Mouse (Mus musculus) midbrain, embryonic 11.5 days (tissue): ENCODE measurements at regions not wholly inside any gene's neighbourhood (a gene's known extent, or its start where the extent isn't known, plus 50 kb on each side); places are given as distances from the start of the nearest gene placed in this dataset.

ENCODE experiments used
- ATAC-seq: fragments of 200-750 bp; cut with Nextera tagmentation; 2 replicates; pipeline ENCODE4 v1.8.0; 2017; ENCODE audit warnings: moderate TSS enrichment, moderate library complexity; ENCODE audit not compliant: low FRiP score
- DNase-seq: peaks from one replicate; pipeline ENCODE4 v3.0.0; 2015; ENCODE audit warnings: low spot score; ENCODE audit errors: missing footprints
- H3K27ac ChIP-seq: fragments of 300-500 bp; sonication (generic); 2 replicates; pipeline ENCODE4 v1.5.1; 2014; ENCODE audit warnings: low read depth, low read length
- H3K27me3 ChIP-seq: fragments of 300-500 bp; sonication (generic); 2 replicates; pipeline ENCODE4 v1.6.1; 2014; ENCODE audit warnings: mild to moderate bottlenecking, low read length, moderate library complexity, mixed read lengths; ENCODE audit not compliant: control insufficient read depth, insufficient read depth
- H3K36me3 ChIP-seq: fragments of 300-500 bp; sonication (generic); 2 replicates; pipeline ENCODE4 v1.6.1; 2014; ENCODE audit warnings: mild to moderate bottlenecking, low read length, moderate library complexity, mixed read lengths; ENCODE audit not compliant: control insufficient read depth, insufficient read depth
- H3K4me1 ChIP-seq: fragments of 300-500 bp; sonication (generic); 2 replicates; pipeline ENCODE4 v1.6.1; 2014; ENCODE audit warnings: low read length; ENCODE audit not compliant: control insufficient read depth, insufficient read depth
- H3K4me2 ChIP-seq: fragments of 300-500 bp; sonication (generic); 2 replicates; pipeline ENCODE4 v1.6.1; 2014; ENCODE audit warnings: mild to moderate bottlenecking, moderate library complexity
- H3K4me3 ChIP-seq: fragments of 300-500 bp; sonication (generic); 2 replicates; pipeline ENCODE4 v1.5.1; 2014; ENCODE audit warnings: low read depth, low read length
- H3K9ac ChIP-seq: fragments of 300-500 bp; sonication (generic); 2 replicates; pipeline ENCODE4 v1.6.1; 2014; ENCODE audit warnings: low read length
- H3K9me3 ChIP-seq: fragments of 300-500 bp; sonication (generic); 2 replicates; pipeline ENCODE4 v1.6.1; 2016; ENCODE audit warnings: low read length; ENCODE audit not compliant: control insufficient read depth
- WGBS: fragments of 180-500 bp; shearing (Covaris S2); extraction: QIAGEN DNeasy Blood & Tissue Kit; methylation state at CpG from one replicate; pipeline ENCODE4 v1.1.7; 2014; 5-methylcytosine and 5-hydroxymethylcytosine counted together

- no peak for DNase-seq
- no peaks in the 10 kb centered on the region for H3K36me3 ChIP-seq
- no peak overlapping the region for H3K4me3 ChIP-seq
- no peak for ATAC-seq
- no peak overlapping the region for H3K4me2 ChIP-seq
- H3K9ac ChIP-seq = no peak overlapping the region
- WGBS = 76% methylated on average over 3 of the region's 3 CpGs
- H3K4me1 ChIP-seq = no peaks in the 10 kb centered on the region
- H3K9me3 ChIP-seq = no peaks in the 10 kb centered on the region
- no peaks in the 10 kb centered on the region for H3K27me3 ChIP-seq
- H3K27ac ChIP-seq = no peak overlapping the region
These were observed 401.2 kb upstream of the Etaa1 start for GRCm38 (mm10) chr11:18354866-18355265.

GRCm38 (mm10) chr11:18354156-18354555, 400.5 kb upstream of the Etaa1 start:
- Histone ChIP-seq H3K9ac (no peak overlapping the region), H3K27ac (no peak overlapping the region), H3K27me3 (no peaks in the 10 kb centered on the region), H3K4me3 (no peak overlapping the region), H3K4me2 (no peak overlapping the region), H3K9me3 (no peaks in the 10 kb centered on the region), H3K4me1 (no peaks in the 10 kb centered on the region), H3K36me3 (no peaks in the 10 kb centered on the region)
- DNase-seq (no peak), ATAC-seq (no peak)
- WGBS = 89% methylated on average over 4 of the region's 4 CpGs

- Histone ChIP-seq H3K9ac (no peak overlapping the region), H3K36me3 (no peaks in the 10 kb centered on the region), H3K4me3 (no peak overlapping the region), H3K27me3 (no peaks in the 10 kb centered on the region), H3K9me3 (no peaks in the 10 kb centered on the region), H3K4me2 (no peak overlapping the region), H3K27ac (no peak overlapping the region), H3K4me1 (no peaks in the 10 kb centered on the region)
- WGBS = 89% methylated on average over 3 of the region's 3 CpGs
- DNase-seq = no peak
- ATAC-seq = no peak
These were observed 394.2 kb upstream of the Etaa1 start for GRCm38 (mm10) chr11:18347841-18348240.

- no peak overlapping the region for H3K4me3 ChIP-seq
- H3K4me1 ChIP-seq = no peaks in the 10 kb centered on the region
- H3K4me2 ChIP-seq = no peak overlapping the region
- no peaks in the 10 kb centered on the region for H3K36me3 ChIP-seq
- no peaks in the 10 kb centered on the region for H3K27me3 ChIP-seq
- WGBS = 68% methylated on average over 8 of the region's 8 CpGs
- H3K27ac ChIP-seq = no peak overlapping the region
- ATAC-seq = no peak
- no peak overlapping the region for H3K9ac ChIP-seq
- no peaks in the 10 kb centered on the region for H3K9me3 ChIP-seq
- no peak for DNase-seq
These were observed 360.0 kb upstream of the Etaa1 start for GRCm38 (mm10) chr11:18313510-18314301.

GRCm38 (mm10) chr11:18296194-18297125, 342.8 kb upstream of the Etaa1 start:
- Histone ChIP-seq H3K9ac (no peak overlapping the region), H3K36me3 (no peaks in the 10 kb centered on the region), H3K9me3 (no peaks in the 10 kb centered on the region), H3K27ac (no peak overlapping the region), H3K4me2 (no peak overlapping the region), H3K27me3 (no peaks in the 10 kb centered on the region), H3K4me3 (no peak overlapping the region), H3K4me1 (no peaks in the 10 kb centered on the region)
- ATAC-seq (peak; percentile 24; the same call in 1 of the 2 replicates), DNase-seq (no peak)
- 64% methylated on average over 2 of the region's 2 CpGs for WGBS

GRCm38 (mm10) chr11:18278585-18279136, 325.0 kb upstream of the Etaa1 start:
- Histone ChIP-seq H3K4me3 (no peak overlapping the region), H3K9me3 (no peaks in the 10 kb centered on the region), H3K9ac (no peak overlapping the region), H3K27ac (no peak overlapping the region), H3K4me1 (no peaks in the 10 kb centered on the region), H3K36me3 (no peaks in the 10 kb centered on the region), H3K27me3 (no peaks in the 10 kb centered on the region), H3K4me2 (no peak overlapping the region)
- DNase-seq (no peak), ATAC-seq (no peak)
- WGBS = 68% methylated on average over 2 of the region's 2 CpGs

GRCm38 (mm10) chr11:18272392-18272791, 318.7 kb upstream of the Etaa1 start:
- ATAC-seq (no peak), DNase-seq (no peak)
- Histone ChIP-seq H3K9me3 (no peaks in the 10 kb centered on the region), H3K36me3 (no peaks in the 10 kb centered on the region), H3K4me2 (no peak overlapping the region), H3K4me3 (no peak overlapping the region), H3K27me3 (no peaks in the 10 kb centered on the region), H3K27ac (no peak overlapping the region), H3K9ac (no peak overlapping the region), H3K4me1 (no peaks in the 10 kb centered on the region)
- 82% methylated on average over 1 of the region's 1 CpGs for WGBS

- WGBS = 95% methylated on average over 2 of the region's 2 CpGs
These were observed 312.5 kb upstream of the Etaa1 start for GRCm38 (mm10) chr11:18266161-18266560.

GRCm38 (mm10) chr11:18262901-18263300, 309.2 kb upstream of the Etaa1 start:
- no peaks in the 10 kb centered on the region for H3K36me3 ChIP-seq
- 85% methylated on average over 1 of the region's 1 CpGs for WGBS

More at GRCm38 (mm10) chr11:18266161-18266560, 312.5 kb upstream of the Etaa1 start:
- Histone ChIP-seq H3K9ac (no peak overlapping the region), H3K4me2 (no peak overlapping the region), H3K4me3 (no peak overlapping the region), H3K4me1 (no peaks in the 10 kb centered on the region), H3K27me3 (no peaks in the 10 kb centered on the region), H3K9me3 (no peaks in the 10 kb centered on the region), H3K36me3 (no peaks in the 10 kb centered on the region), H3K27ac (no peak overlapping the region)
- no peak for DNase-seq
- no peak for ATAC-seq

More at GRCm38 (mm10) chr11:18262901-18263300, 309.2 kb upstream of the Etaa1 start:
- H3K9ac ChIP-seq = no peak overlapping the region
- no peak overlapping the region for H3K27ac ChIP-seq
- H3K4me3 ChIP-seq = no peak overlapping the region
- no peaks in the 10 kb centered on the region for H3K27me3 ChIP-seq
- DNase-seq (no peak), ATAC-seq (no peak)
- no peaks in the 10 kb centered on the region for H3K9me3 ChIP-seq
- no peaks in the 10 kb centered on the region for H3K4me1 ChIP-seq
- H3K4me2 ChIP-seq = no peak overlapping the region
